Mouse (Mus musculus) gastrocnemius, adult 2 months (tissue): ENCODE results near the gene Vdr. TPM values are rescaled to one million over a fixed set of nuclear protein-coding genes. Genes with fewer than 3 reads are reported as not detected.
A peak's percentile ranks its signal among the peaks of the same experiment; 100 is the strongest.

ENCODE experiments used
- DNase-seq: peaks from one replicate; pipeline ENCODE4 v3.0.0; 2022
- H3K27ac ChIP-seq: fragments of 200-600 bp; 2 replicates; pipeline ENCODE4 v1.8.1; 2022; ENCODE audit warnings: mild to moderate bottlenecking
- H3K4me3 ChIP-seq: fragments of 200-600 bp; 2 replicates; pipeline ENCODE4 v1.8.1; 2022; ENCODE audit warnings: mild to moderate bottlenecking, moderate library complexity
- CTCF ChIP-seq: fragments of 200-600 bp; IDR thresholded peaks from 2 replicates; pipeline ENCODE4 v1.8.1; 2022; ENCODE audit warnings: antibody characterized with exemption, mild to moderate bottlenecking, moderate library complexity
- intact Hi-C: fragments of 180-260 bp; cut with DNase I; formaldehyde crosslinking; loops from one replicate; pipeline ENCODE4 v1.15.1; 2025
- total RNA-seq, 2 experiments: library from RNA; stranded (reverse); gene quantifications; 2 replicates each; pipeline ENCODE4 v1.2.3; 2021

Vdr gene
- total RNA-seq, 2 experiments from 2014 or later: 0.14 TPM; not detected in 1

- H3K4me3 ChIP-seq: no peak overlapping the region
- intact Hi-C loops: no loop called here
- peak; percentile 13; the same call in 1 of the 2 replicates for TF ChIP-seq CTCF
- peak overlapping the region; percentile 20; the same call in 1 of the 2 replicates for H3K27ac ChIP-seq
- DNase-seq: peak; percentile 5
Measured at GRCm38 (mm10) chr15:97816199-97816994, 94.0 kb downstream of the Vdr start.

GRCm38 (mm10) chr15:97815254-97815653 lies 95.2 kb downstream of the Vdr start:
- Histone ChIP-seq H3K27ac (peak overlapping the region; percentile 85), H3K4me3 (peak overlapping the region; percentile 34; the same call in 1 of the 2 replicates)
- intact Hi-C loops: no loop called here
- DNase-seq: no peak
- no peak for TF ChIP-seq CTCF

- peak overlapping the region; percentile 34 for H3K4me3 ChIP-seq
- no peak for TF ChIP-seq CTCF
- intact Hi-C loops: no loop called here
- peak overlapping the region; percentile 85 for H3K27ac ChIP-seq
- DNase-seq: no peak
Measured at GRCm38 (mm10) chr15:97814703-97815102, 95.7 kb downstream of the Vdr start.

GRCm38 (mm10) chr15:97813452-97814204 lies 96.8 kb downstream of the Vdr start:
- peak overlapping the region; percentile 85 for H3K27ac ChIP-seq
- DNase-seq: peak; percentile 81
- H3K4me3 ChIP-seq: peak overlapping the region; percentile 52
- no peak for TF ChIP-seq CTCF
- intact Hi-C loops: no loop called here

- no peak for DNase-seq
- no peak for TF ChIP-seq CTCF
- Histone ChIP-seq H3K4me3 (peak overlapping the region; percentile 52), H3K27ac (peak overlapping the region; percentile 85)
- intact Hi-C loops: loop anchor here (1.0 kb wide), 1 partner anchor 11 kb away; no protein-coding TSS in a partner anchor
Measured at GRCm38 (mm10) chr15:97812875-97813274, 97.6 kb downstream of the Vdr start.

GRCm38 (mm10) chr15:97812126-97812525 lies 98.3 kb downstream of the Vdr start:
- intact Hi-C loops: loop anchor here (1.0 kb wide), 1 partner anchor 12 kb away; no protein-coding TSS in a partner anchor

GRCm38 (mm10) chr15:97811307-97811706 lies 99.1 kb downstream of the Vdr start:
- H3K4me3 ChIP-seq: no peak overlapping the region
- no peak for DNase-seq
- H3K27ac ChIP-seq: peak overlapping the region; percentile 85
- intact Hi-C loops: no loop called here
- TF ChIP-seq CTCF: no peak

More at GRCm38 (mm10) chr15:97812126-97812525, 98.3 kb downstream of the Vdr start:
- peak; percentile 95 for DNase-seq
- peak overlapping the region; percentile 85 for H3K27ac ChIP-seq
- peak overlapping the region; percentile 52 for H3K4me3 ChIP-seq
- no peak for TF ChIP-seq CTCF

GRCm38 (mm10) chr15:97810399-97810798 lies 100.0 kb downstream of the Vdr start:
- no peak for DNase-seq
- TF ChIP-seq CTCF: no peak
- intact Hi-C loops: loop anchor here (1.0 kb wide), 1 partner anchor 39 kb away; no protein-coding TSS in a partner anchor
- Histone ChIP-seq H3K4me3 (no peak overlapping the region), H3K27ac (no peak overlapping the region; the same call in 1 of the 2 replicates)

GRCm38 (mm10) chr15:97809942-97810341 lies 100.5 kb downstream of the Vdr start:
- peak; percentile 73 for DNase-seq
- Histone ChIP-seq H3K4me3 (no peak overlapping the region), H3K27ac (peak overlapping the region; percentile 6; the same call in 1 of the 2 replicates)
- intact Hi-C loops: loop anchor here (1.0 kb wide), 1 partner anchor 39 kb away; no protein-coding TSS in a partner anchor
- peak; percentile 73 for TF ChIP-seq CTCF

- intact Hi-C loops: no loop called here
Measured at GRCm38 (mm10) chr15:97809206-97809605, 101.2 kb downstream of the Vdr start.

GRCm38 (mm10) chr15:97808532-97808931 lies 101.9 kb downstream of the Vdr start:
- no peak for TF ChIP-seq CTCF
- no peak for DNase-seq
- Histone ChIP-seq H3K4me3 (no peak overlapping the region), H3K27ac (no peak overlapping the region)
- intact Hi-C loops: no loop called here

More at GRCm38 (mm10) chr15:97809206-97809605, 101.2 kb downstream of the Vdr start:
- Histone ChIP-seq H3K27ac (no peak overlapping the region), H3K4me3 (no peak overlapping the region)
- no peak for TF ChIP-seq CTCF
- no peak for DNase-seq

GRCm38 (mm10) chr15:97807867-97808266 lies 102.6 kb downstream of the Vdr start:
- Histone ChIP-seq H3K27ac (no peak overlapping the region), H3K4me3 (no peak overlapping the region)
- TF ChIP-seq CTCF: no peak
- intact Hi-C loops: no loop called here
- no peak for DNase-seq

Other genes with a start within 250 kb of the Vdr start
- gene Rpap3, start 204.8 kb downstream of the Vdr start, total RNA-seq: 10 to 100 TPM; 11.4 to 13.3 TPM
- under 1 TPM; 0.13 to 0.22 TPM for gene Endou, start 179.3 kb downstream of the Vdr start, total RNA-seq
- gene Rapgef3, start 142.7 kb downstream of the Vdr start, total RNA-seq: 10 to 100 TPM in 1 of 2 experiments, 1 to 10 TPM in 1; 9.8 to 13.6 TPM
- 10 to 100 TPM; 44.5 to 47.1 TPM for gene Slc48a1, start 132.1 kb downstream of the Vdr start, total RNA-seq
- gene Hdac7, start 66.1 kb downstream of the Vdr start, total RNA-seq: 10 to 100 TPM; 10.2 to 11.6 TPM
- gene Tmem106c, start 53.6 kb upstream of the Vdr start, total RNA-seq: 1 to 10 TPM; 4.9 to 7.3 TPM
- 1 to 10 TPM; 1.1 to 1.5 TPM for gene Col2a1, start 94.1 kb upstream of the Vdr start, total RNA-seq
- gene Pfkm, start 182.0 kb upstream of the Vdr start, total RNA-seq: 1,000 to 10,000 TPM; 2,669 to 2,908 TPM
- 1 to 10 TPM; 7.4 to 8.5 TPM for gene Senp1, start 183.1 kb upstream of the Vdr start, total RNA-seq